Mouse (Mus musculus) stomach, postnatal 0 days (tissue): Measurements from ENCODE around the gene Tm6sf1.

Experiments
- CTCF ChIP-seq: IDR thresholded peaks from 2 replicates; pipeline ENCODE4 v1.5.1; 2016; ENCODE audit warnings: antibody characterized with exemption, low read depth, mild to moderate bottlenecking, moderate library complexity
- EP300 ChIP-seq: optimal IDR thresholded peaks from 2 replicates; pipeline ENCODE3; 2016; ENCODE audit warnings: antibody characterized with exemption

DNA sequence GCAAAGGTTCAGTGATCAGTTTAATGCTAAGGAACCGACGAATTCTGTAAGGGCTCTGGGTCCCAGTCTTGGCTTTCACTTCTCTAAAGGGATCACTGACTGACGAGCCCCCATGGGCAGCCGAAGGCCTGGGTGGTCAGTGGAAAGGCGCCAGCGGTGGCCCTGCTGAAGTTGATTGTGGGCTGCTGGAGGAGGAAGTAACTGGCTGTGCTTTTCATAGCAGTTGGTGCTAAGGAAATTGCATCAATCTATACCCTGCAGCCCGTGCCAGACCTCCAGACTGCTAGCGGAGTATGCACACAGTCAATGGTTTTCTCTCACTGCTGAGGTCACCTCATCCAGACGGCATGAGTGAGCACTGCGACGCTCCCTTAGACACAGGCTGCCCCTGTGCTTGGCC lies 1.3 kb downstream of the Tm6sf1 start:
- TF ChIP-seq CTCF (no peak), EP300 (no peak)
